Mouse (Mus musculus): ENCODE results near the gene Gm28035. TPM values are rescaled to one million over a fixed set of nuclear protein-coding genes. Genes with fewer than 3 reads are reported as not detected.

The Gm28035 gene
- polyA plus RNA-seq, 1 experiment from 2014 or later, result 0.25 TPM

GRCm38 (mm10) chr2:30239777-30240176 is 590 bp upstream of the Gm28035 start:
- ATAC-seq (ENCODE audit: borderline replicate concordance, extremely low read depth, low FRiP score, low TSS enrichment), result no peak
- Histone ChIP-seq H3K27me3 (no peaks in the 10 kb centered on the region), H3K4me1 (peaks cover 63% of the 10 kb centered on the region), H3K36me3 (peaks cover 25% of the 10 kb centered on the region), H3K4me3 (no peak overlapping the region), H3K27ac (peak overlapping the region; percentile 58), H3K4me2 (peak overlapping the region; percentile 88; the same call in 1 of the 2 replicates), H3K9me3 (no peaks in the 10 kb centered on the region), H3K9ac (no peak overlapping the region)
- 62% methylated on average over 4 of the region's 4 CpGs for WGBS

GRCm38 (mm10) chr2:30242509-30242908 is 2.1 kb downstream of the Gm28035 start:
- Histone ChIP-seq H3K36me3 (peaks cover 28% of the 10 kb centered on the region), H3K27me3 (no peaks in the 10 kb centered on the region), H3K4me2 (peak overlapping the region; percentile 21; the same call in 1 of the 2 replicates), H3K27ac (peak overlapping the region; percentile 70), H3K9me3 (no peaks in the 10 kb centered on the region), H3K4me1 (peaks cover 62% of the 10 kb centered on the region), H3K4me3 (no peak overlapping the region), H3K9ac (no peak overlapping the region)
- 57% methylated on average over 4 of the region's 4 CpGs for WGBS
- peak; percentile 29; the same call in 1 of the 2 replicates for ATAC-seq (ENCODE audit: borderline replicate concordance, extremely low read depth, low FRiP score, low TSS enrichment)

GRCm38 (mm10) chr2:30243391-30243790 is 3.0 kb downstream of the Gm28035 start:
- H3K9ac ChIP-seq, result no peak overlapping the region
- no peak overlapping the region for H3K4me2 ChIP-seq
- no peaks in the 10 kb centered on the region for H3K27me3 ChIP-seq
- H3K36me3 ChIP-seq, result peaks cover 29% of the 10 kb centered on the region
- ATAC-seq (ENCODE audit: borderline replicate concordance, extremely low read depth, low FRiP score, low TSS enrichment), result no peak
- no peak overlapping the region for H3K4me3 ChIP-seq
- peaks cover 60% of the 10 kb centered on the region for H3K4me1 ChIP-seq
- WGBS, result 84% methylated on average over 4 of the region's 4 CpGs
- no peaks in the 10 kb centered on the region for H3K9me3 ChIP-seq
- 0 out of 2 replicates have a peak overlapping the region, but pooled peaks have one; percentile 10 for H3K27ac ChIP-seq

- no peaks in the 10 kb centered on the region for H3K9me3 ChIP-seq
- peaks cover 47% of the 10 kb centered on the region for H3K4me1 ChIP-seq
- peak overlapping the region; percentile 51 for H3K27ac ChIP-seq
- H3K4me2 ChIP-seq, result no peak overlapping the region
- no peak overlapping the region for H3K4me3 ChIP-seq
- H3K27me3 ChIP-seq, result no peaks in the 10 kb centered on the region
- 52% methylated on average over 7 of the region's 7 CpGs for WGBS
- no peak overlapping the region for H3K9ac ChIP-seq
- H3K36me3 ChIP-seq, result peaks cover 42% of the 10 kb centered on the region
- ATAC-seq (ENCODE audit: borderline replicate concordance, extremely low read depth, low FRiP score, low TSS enrichment), result no peak
Measured at GRCm38 (mm10) chr2:30244595-30245178, 4.3 kb downstream of the Gm28035 start.

GRCm38 (mm10) chr2:30247036-30247435 is 6.7 kb downstream of the Gm28035 start:
- H3K27ac ChIP-seq, result no peak overlapping the region
- H3K36me3 ChIP-seq, result peaks cover 28% of the 10 kb centered on the region
- H3K9ac ChIP-seq, result no peak overlapping the region
- 84% methylated on average over 5 of the region's 5 CpGs for WGBS
- ATAC-seq (ENCODE audit: borderline replicate concordance, extremely low read depth, low FRiP score, low TSS enrichment), result no peak
- H3K9me3 ChIP-seq, result no peaks in the 10 kb centered on the region
- peaks cover 28% of the 10 kb centered on the region for H3K4me1 ChIP-seq
- no peak overlapping the region for H3K4me2 ChIP-seq
- no peaks in the 10 kb centered on the region for H3K27me3 ChIP-seq
- H3K4me3 ChIP-seq, result no peak overlapping the region

GRCm38 (mm10) chr2:30247681-30248080 is 7.3 kb downstream of the Gm28035 start:
- Histone ChIP-seq H3K36me3 (peaks cover 28% of the 10 kb centered on the region), H3K9me3 (no peaks in the 10 kb centered on the region), H3K4me3 (no peak overlapping the region), H3K4me1 (peaks cover 23% of the 10 kb centered on the region), H3K4me2 (no peak overlapping the region), H3K27ac (no peak overlapping the region), H3K27me3 (no peaks in the 10 kb centered on the region), H3K9ac (no peak overlapping the region)
- WGBS, result 68% methylated on average over 4 of the region's 4 CpGs
- no peak for ATAC-seq (ENCODE audit: borderline replicate concordance, extremely low read depth, low FRiP score, low TSS enrichment)

- 86% methylated on average over 3 of the region's 3 CpGs for WGBS
- Histone ChIP-seq H3K27me3 (no peaks in the 10 kb centered on the region), H3K4me3 (no peak overlapping the region), H3K4me1 (peaks cover 12% of the 10 kb centered on the region), H3K27ac (no peak overlapping the region), H3K4me2 (no peak overlapping the region), H3K9ac (no peak overlapping the region), H3K9me3 (no peaks in the 10 kb centered on the region), H3K36me3 (peaks cover 24% of the 10 kb centered on the region)
- ATAC-seq (ENCODE audit: borderline replicate concordance, extremely low read depth, low FRiP score, low TSS enrichment), result no peak
Measured at GRCm38 (mm10) chr2:30249182-30249581, 8.8 kb downstream of the Gm28035 start.

- no peak for ATAC-seq (ENCODE audit: borderline replicate concordance, extremely low read depth, low FRiP score, low TSS enrichment)
- Histone ChIP-seq H3K27ac (no peak overlapping the region), H3K4me2 (no peak overlapping the region), H3K9me3 (no peaks in the 10 kb centered on the region), H3K4me1 (peaks cover 4% of the 10 kb centered on the region; the same call in 1 of the 2 replicates), H3K36me3 (peaks cover 27% of the 10 kb centered on the region), H3K27me3 (no peaks in the 10 kb centered on the region), H3K4me3 (no peak overlapping the region), H3K9ac (no peak overlapping the region)
- 89% methylated on average over 10 of the region's 10 CpGs for WGBS
Measured at GRCm38 (mm10) chr2:30250166-30251128, 10.1 kb downstream of the Gm28035 start.

GRCm38 (mm10) chr2:30251417-30252104 is 11.2 kb downstream of the Gm28035 start:
- Histone ChIP-seq H3K9ac (no peak overlapping the region), H3K4me3 (no peak overlapping the region), H3K36me3 (peaks cover 38% of the 10 kb centered on the region), H3K4me1 (no peaks in the 10 kb centered on the region), H3K4me2 (no peak overlapping the region), H3K27me3 (no peaks in the 10 kb centered on the region), H3K27ac (no peak overlapping the region), H3K9me3 (no peaks in the 10 kb centered on the region)
- 70% methylated on average over 5 of the region's 5 CpGs for WGBS
- peak; percentile 37 for ATAC-seq (ENCODE audit: borderline replicate concordance, extremely low read depth, low FRiP score, low TSS enrichment)

GRCm38 (mm10) chr2:30252521-30252920 is 12.2 kb downstream of the Gm28035 start:
- Histone ChIP-seq H3K9me3 (no peaks in the 10 kb centered on the region), H3K4me3 (no peak overlapping the region), H3K9ac (no peak overlapping the region), H3K27ac (no peak overlapping the region), H3K27me3 (no peaks in the 10 kb centered on the region), H3K4me2 (no peak overlapping the region), H3K36me3 (peaks cover 45% of the 10 kb centered on the region), H3K4me1 (no peaks in the 10 kb centered on the region)
- ATAC-seq (ENCODE audit: borderline replicate concordance, extremely low read depth, low FRiP score, low TSS enrichment), result no peak
- 78% methylated on average over 3 of the region's 3 CpGs for WGBS

- Histone ChIP-seq H3K27ac (no peak overlapping the region), H3K36me3 (peaks cover 48% of the 10 kb centered on the region), H3K4me1 (no peaks in the 10 kb centered on the region), H3K27me3 (no peaks in the 10 kb centered on the region), H3K4me2 (no peak overlapping the region), H3K4me3 (no peak overlapping the region), H3K9ac (no peak overlapping the region), H3K9me3 (no peaks in the 10 kb centered on the region)
- 74% methylated on average over 5 of the region's 5 CpGs for WGBS
- ATAC-seq (ENCODE audit: borderline replicate concordance, extremely low read depth, low FRiP score, low TSS enrichment), result no peak
Measured at GRCm38 (mm10) chr2:30253809-30254208, 13.4 kb downstream of the Gm28035 start.
